Mouse (Mus musculus): ENCODE results near the gene Pbx4.
A peak's percentile ranks its signal among the peaks of the same experiment; 100 is the strongest.

Pbx4 gene

GRCm38 (mm10) chr8:69808864-69809403 is 23.4 kb upstream of the Pbx4 start:
- DNase-seq (ENCODE audit: low spot score in 2 of 2), result peak in 1 of 2 experiments; percentile 57

- no peak for DNase-seq (ENCODE audit: low spot score in 2 of 2)
Measured at GRCm38 (mm10) chr8:69809820-69810219, 22.5 kb upstream of the Pbx4 start.

- no peak for DNase-seq (ENCODE audit: low spot score in 2 of 2)
Measured at GRCm38 (mm10) chr8:69814881-69815280, 17.4 kb upstream of the Pbx4 start.

- DNase-seq (ENCODE audit: low spot score in 2 of 2), result no peak
Measured at GRCm38 (mm10) chr8:69815396-69815795, 16.9 kb upstream of the Pbx4 start.

- no peak for DNase-seq (ENCODE audit: low spot score in 2 of 2)
Measured at GRCm38 (mm10) chr8:69820466-69820865, 11.8 kb upstream of the Pbx4 start.

GRCm38 (mm10) chr8:69821971-69822385 is 10.3 kb upstream of the Pbx4 start:
- DNase-seq (ENCODE audit: low spot score in 2 of 2), result peak in 1 of 2 experiments; percentile 21

GRCm38 (mm10) chr8:69822386-69823191 is 9.7 kb upstream of the Pbx4 start, which contains the start of gene Lpar2:
TSS of gene Lpar2 (plus strand) at chr8:69822429.
- no peak for DNase-seq (ENCODE audit: low spot score in 2 of 2)

GRCm38 (mm10) chr8:69826371-69826770 is 5.9 kb upstream of the Pbx4 start:
- no peak for DNase-seq (ENCODE audit: low spot score in 2 of 2)

GRCm38 (mm10) chr8:69837057-69837682 is 4.9 kb downstream of the Pbx4 start:
- no peak for DNase-seq (ENCODE audit: low spot score in 2 of 2)

GRCm38 (mm10) chr8:69847167-69848065 is 15.1 kb downstream of the Pbx4 start:
- DNase-seq (ENCODE audit: low spot score in 2 of 2), result no peak

GRCm38 (mm10) chr8:69848951-69849350 is 16.7 kb downstream of the Pbx4 start:
- DNase-seq (ENCODE audit: low spot score in 2 of 2), result no peak

GRCm38 (mm10) chr8:69849899-69850298 is 17.6 kb downstream of the Pbx4 start:
- no peak for DNase-seq (ENCODE audit: low spot score in 2 of 2)

- DNase-seq (ENCODE audit: low spot score in 2 of 2), result no peak
Measured at GRCm38 (mm10) chr8:69850926-69851506, 18.7 kb downstream of the Pbx4 start.

- no peak for DNase-seq (ENCODE audit: low spot score in 2 of 2)
Measured at GRCm38 (mm10) chr8:69853869-69854268, 21.6 kb downstream of the Pbx4 start.

GRCm38 (mm10) chr8:69860807-69861206 is 28.5 kb downstream of the Pbx4 start:
- no peak for DNase-seq (ENCODE audit: low spot score in 2 of 2)

- no peak for DNase-seq (ENCODE audit: low spot score in 2 of 2)
Measured at GRCm38 (mm10) chr8:69861251-69861650, 29.0 kb downstream of the Pbx4 start.

GRCm38 (mm10) chr8:69863387-69864020 is 31.2 kb downstream of the Pbx4 start:
- peak in 1 of 2 experiments; percentile 41 for DNase-seq (ENCODE audit: low spot score in 2 of 2)

GRCm38 (mm10) chr8:69864180-69864579 is 31.9 kb downstream of the Pbx4 start:
- DNase-seq (ENCODE audit: low spot score in 2 of 2), result no peak

- DNase-seq (ENCODE audit: low spot score in 2 of 2), result no peak
Measured at GRCm38 (mm10) chr8:69867696-69868326, 35.5 kb downstream of the Pbx4 start.

- DNase-seq (ENCODE audit: low spot score in 2 of 2), result no peak
Measured at GRCm38 (mm10) chr8:69870003-69870765, 37.9 kb downstream of the Pbx4 start.
